Mouse (Mus musculus): ENCODE results near the gene Shb. TPM values are rescaled to one million over a fixed set of nuclear protein-coding genes. Genes with fewer than 3 reads are reported as not detected.
"Not testable (repeated sequence)": the region's sequence is repeated elsewhere in the genome, so short reads cannot be mapped to it uniquely, and the experiment has no call there.

Gene Shb
- polyA plus RNA-seq, 1 experiment from 2014 or later, result 11.1 TPM

DNA sequence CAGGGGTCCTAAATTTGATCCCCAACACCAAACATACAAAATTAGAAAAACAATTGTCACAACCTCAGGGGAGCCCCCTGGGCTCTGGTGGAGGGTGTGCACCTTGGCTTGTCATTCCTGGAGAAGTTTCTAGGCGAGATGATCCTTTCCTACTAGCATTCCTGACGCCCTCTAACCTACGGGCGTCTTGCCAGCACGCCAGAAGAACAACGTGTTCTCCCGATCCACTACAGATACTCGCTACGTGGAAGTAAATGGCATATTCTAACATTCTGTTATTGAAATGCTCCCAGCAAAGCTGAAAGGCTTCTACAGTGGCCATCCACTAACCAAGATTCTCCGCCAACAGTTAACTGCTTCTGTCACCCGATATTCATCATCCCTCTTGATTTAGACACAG, 139.7 kb downstream of the Shb start:
- no peak overlapping the region for H3K27ac ChIP-seq (ENCODE audit: low read depth, low read length)
- no peak for ATAC-seq (replicated peaks; ENCODE audit: insufficient number of reproducible peaks, low FRiP score, low TSS enrichment)

GRCm38 (mm10) chr4:45392099-45392498, 140.2 kb downstream of the Shb start:
- H3K36me3 ChIP-seq (ENCODE audit: control insufficient read depth, insufficient read depth, low read length), result peaks cover 3% of the 10 kb centered on the region; the same call in 1 of the 2 replicates
- H3K9me3 ChIP-seq (replicated peaks; ENCODE audit: control insufficient read depth, low read length), result no peaks in the 10 kb centered on the region
- no peaks in the 10 kb centered on the region for H3K4me1 ChIP-seq (ENCODE audit: control insufficient read depth, insufficient read depth, low read length)
- 64% methylated on average over 4 of the region's 4 CpGs for WGBS (ENCODE audit: insufficient replicate concordance)
- H3K4me2 ChIP-seq, result no peak overlapping the region
- no peak overlapping the region for H3K9ac ChIP-seq (ENCODE audit: low read depth, low read length)
- ATAC-seq (replicated peaks; ENCODE audit: insufficient number of reproducible peaks, low FRiP score, low TSS enrichment), result no peak
- no peak overlapping the region for H3K27ac ChIP-seq (ENCODE audit: low read depth, low read length)
- no peaks in the 10 kb centered on the region for H3K27me3 ChIP-seq (ENCODE audit: control insufficient read depth, insufficient read depth, low read length)
- H3K4me3 ChIP-seq (ENCODE audit: low read depth, low read length), result no peak overlapping the region

More for the DNA sequence above, 139.7 kb downstream of the Shb start:
- Histone ChIP-seq H3K9ac (ENCODE audit: low read depth, low read length) (no peak overlapping the region), H3K9me3 (replicated peaks; ENCODE audit: control insufficient read depth, low read length) (no peaks in the 10 kb centered on the region), H3K27me3 (ENCODE audit: control insufficient read depth, insufficient read depth, low read length) (no peaks in the 10 kb centered on the region), H3K36me3 (ENCODE audit: control insufficient read depth, insufficient read depth, low read length) (peaks cover 3% of the 10 kb centered on the region; the same call in 1 of the 2 replicates), H3K4me3 (ENCODE audit: low read depth, low read length) (no peak overlapping the region), H3K4me2 (no peak overlapping the region), H3K4me1 (ENCODE audit: control insufficient read depth, insufficient read depth, low read length) (no peaks in the 10 kb centered on the region)
- WGBS (ENCODE audit: insufficient replicate concordance), result 64% methylated on average over 11 of the region's 11 CpGs

GRCm38 (mm10) chr4:45387296-45387695, 145.0 kb downstream of the Shb start:
- not testable (repeated sequence) for H3K4me1 ChIP-seq (ENCODE audit: control insufficient read depth, insufficient read depth, low read length); ATAC-seq (replicated peaks; ENCODE audit: insufficient number of reproducible peaks, low FRiP score, low TSS enrichment); H3K27ac ChIP-seq (ENCODE audit: low read depth, low read length); H3K9me3 ChIP-seq (replicated peaks; ENCODE audit: control insufficient read depth, low read length); H3K4me3 ChIP-seq (ENCODE audit: low read depth, low read length); H3K4me2 ChIP-seq; H3K27me3 ChIP-seq (ENCODE audit: control insufficient read depth, insufficient read depth, low read length); H3K36me3 ChIP-seq (ENCODE audit: control insufficient read depth, insufficient read depth, low read length); H3K9ac ChIP-seq (ENCODE audit: low read depth, low read length)
- 90% methylated on average over 5 of the region's 5 CpGs for WGBS (ENCODE audit: insufficient replicate concordance)

GRCm38 (mm10) chr4:45382133-45382532, 150.1 kb downstream of the Shb start:
- H3K36me3 ChIP-seq (ENCODE audit: control insufficient read depth, insufficient read depth, low read length); H3K4me1 ChIP-seq (ENCODE audit: control insufficient read depth, insufficient read depth, low read length); H3K27ac ChIP-seq (ENCODE audit: low read depth, low read length); ATAC-seq (replicated peaks; ENCODE audit: insufficient number of reproducible peaks, low FRiP score, low TSS enrichment); H3K4me3 ChIP-seq (ENCODE audit: low read depth, low read length); H3K9ac ChIP-seq (ENCODE audit: low read depth, low read length); H3K9me3 ChIP-seq (replicated peaks; ENCODE audit: control insufficient read depth, low read length); H3K27me3 ChIP-seq (ENCODE audit: control insufficient read depth, insufficient read depth, low read length); H3K4me2 ChIP-seq: not testable (repeated sequence)
- WGBS (ENCODE audit: insufficient replicate concordance), result 62% methylated on average over 2 of the region's 2 CpGs

DNA sequence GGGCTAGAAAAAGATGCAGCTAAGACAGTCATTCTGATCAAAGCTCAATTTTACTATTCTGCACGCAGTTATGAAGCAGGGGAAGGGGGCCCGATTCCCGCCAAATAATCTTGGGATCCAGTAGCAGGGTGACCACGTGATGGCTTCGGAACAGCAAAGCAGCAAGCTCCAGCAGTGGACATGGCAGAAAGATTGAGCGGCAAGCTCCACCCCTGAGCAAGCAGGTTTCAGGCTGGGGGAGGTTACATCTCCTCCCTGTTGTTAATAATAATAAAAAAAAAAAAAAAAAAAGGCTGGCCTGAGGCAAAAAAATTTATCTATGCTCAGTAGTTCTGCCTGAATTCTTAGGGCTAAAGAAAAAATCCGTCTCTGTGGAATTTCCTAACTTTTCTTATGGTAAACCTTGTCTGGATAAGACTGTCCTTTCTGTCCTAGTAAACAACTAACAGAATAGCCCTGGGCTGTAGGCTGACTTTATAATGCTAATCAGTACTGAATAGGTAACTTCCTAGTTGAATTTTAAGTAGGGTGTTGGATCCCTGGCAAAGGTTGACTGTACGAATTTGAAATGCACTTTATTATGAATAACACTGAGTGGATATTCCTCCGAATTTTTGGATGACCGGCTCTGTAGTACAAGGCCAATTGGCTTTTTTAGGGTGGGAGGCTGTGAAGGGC, 151.2 kb downstream of the Shb start:
- not testable (repeated sequence) for H3K27ac ChIP-seq (ENCODE audit: low read depth, low read length); H3K4me1 ChIP-seq (ENCODE audit: control insufficient read depth, insufficient read depth, low read length); H3K9me3 ChIP-seq (replicated peaks; ENCODE audit: control insufficient read depth, low read length); ATAC-seq (replicated peaks; ENCODE audit: insufficient number of reproducible peaks, low FRiP score, low TSS enrichment); H3K27me3 ChIP-seq (ENCODE audit: control insufficient read depth, insufficient read depth, low read length); H3K4me3 ChIP-seq (ENCODE audit: low read depth, low read length); H3K4me2 ChIP-seq; H3K9ac ChIP-seq (ENCODE audit: low read depth, low read length); H3K36me3 ChIP-seq (ENCODE audit: control insufficient read depth, insufficient read depth, low read length)
- 86% methylated on average over 10 of the region's 10 CpGs for WGBS (ENCODE audit: insufficient replicate concordance)

DNA sequence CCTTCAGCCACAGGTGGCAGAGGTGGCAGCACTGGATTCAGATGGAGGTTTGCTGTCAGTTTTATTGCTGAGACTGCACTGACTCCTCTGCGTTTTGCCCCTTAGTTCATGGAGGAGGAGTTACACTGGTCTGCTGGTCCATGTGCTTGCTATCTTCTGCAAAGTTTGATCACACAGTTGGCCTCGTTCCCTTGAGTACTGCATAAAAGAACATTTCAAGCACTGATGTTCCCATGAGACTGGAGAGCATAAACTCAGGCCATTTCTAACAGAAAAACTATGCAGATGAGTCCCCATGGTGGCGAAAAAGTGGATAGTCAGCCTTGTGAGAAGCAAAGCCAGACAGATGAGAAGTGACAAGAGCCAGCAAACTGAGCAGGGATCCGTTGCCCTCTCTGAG, 155.7 kb downstream of the Shb start:
- no peak for ATAC-seq (replicated peaks; ENCODE audit: insufficient number of reproducible peaks, low FRiP score, low TSS enrichment)
- Histone ChIP-seq H3K9ac (ENCODE audit: low read depth, low read length) (no peak overlapping the region), H3K4me3 (ENCODE audit: low read depth, low read length) (no peak overlapping the region), H3K27ac (ENCODE audit: low read depth, low read length) (no peak overlapping the region), H3K27me3 (ENCODE audit: control insufficient read depth, insufficient read depth, low read length) (no peaks in the 10 kb centered on the region), H3K4me2 (no peak overlapping the region), H3K4me1 (ENCODE audit: control insufficient read depth, insufficient read depth, low read length) (no peaks in the 10 kb centered on the region), H3K36me3 (ENCODE audit: control insufficient read depth, insufficient read depth, low read length) (peaks cover 22% of the 10 kb centered on the region), H3K9me3 (replicated peaks; ENCODE audit: control insufficient read depth, low read length) (no peaks in the 10 kb centered on the region)
- WGBS (ENCODE audit: insufficient replicate concordance), result 80% methylated on average over 4 of the region's 4 CpGs

DNA sequence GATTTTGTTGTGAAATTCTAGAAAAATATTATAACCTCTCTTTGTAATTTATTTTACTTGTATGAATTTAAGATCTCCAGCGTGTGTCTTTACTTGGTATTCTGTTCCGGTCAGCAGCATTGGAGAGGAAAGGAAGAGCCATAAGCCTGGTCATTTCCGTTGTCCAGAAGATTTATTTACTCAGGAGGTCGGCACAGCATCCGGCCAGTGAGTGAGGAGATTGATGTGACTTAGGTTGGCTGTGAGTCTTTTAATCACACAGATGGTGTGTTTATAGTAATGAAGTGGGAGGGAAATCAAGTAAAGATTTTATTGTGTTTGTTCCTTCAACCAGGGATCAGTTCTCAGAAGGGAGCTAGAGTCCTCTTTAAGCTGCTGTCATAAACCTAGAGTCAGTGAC, 157.4 kb downstream of the Shb start:
- H3K36me3 ChIP-seq (ENCODE audit: control insufficient read depth, insufficient read depth, low read length), result peaks cover 25% of the 10 kb centered on the region
- WGBS (ENCODE audit: insufficient replicate concordance), result 83% methylated on average over 5 of the region's 5 CpGs

More for the DNA sequence above, 157.4 kb downstream of the Shb start:
- Histone ChIP-seq H3K27me3 (ENCODE audit: control insufficient read depth, insufficient read depth, low read length) (no peaks in the 10 kb centered on the region), H3K4me2 (no peak overlapping the region), H3K4me1 (ENCODE audit: control insufficient read depth, insufficient read depth, low read length) (no peaks in the 10 kb centered on the region), H3K27ac (ENCODE audit: low read depth, low read length) (no peak overlapping the region), H3K4me3 (ENCODE audit: low read depth, low read length) (no peak overlapping the region), H3K9me3 (replicated peaks; ENCODE audit: control insufficient read depth, low read length) (no peaks in the 10 kb centered on the region), H3K9ac (ENCODE audit: low read depth, low read length) (no peak overlapping the region)
- ATAC-seq (replicated peaks; ENCODE audit: insufficient number of reproducible peaks, low FRiP score, low TSS enrichment), result no peak

Small RNA genes lying within 50 kb of the gene (microRNA-seq; reads per million reads assigned to microRNA genes)
- gene Gm22518 (ENCODE audit: borderline number of aligned reads), result 0.34 reads per million
- gene Gm25692 (ENCODE audit: borderline number of aligned reads), result not detected

Other genes starting within 250 kb of the Shb start
- 13.3 and 14.0 TPM in 2 replicates for gene Trmt10b, start 235.3 kb downstream of the Shb start, polyA plus RNA-seq (2014; fragmentation: Nextera tagmentation; extraction: Ambion mirVana)
- gene Dcaf10, start 190.4 kb downstream of the Shb start, polyA plus RNA-seq (2014; fragmentation: Nextera tagmentation; extraction: Ambion mirVana), result 10.6 and 12.4 TPM in 2 replicates
- 43.1 and 49.7 TPM in 2 replicates for gene Exosc3, start 189.7 kb downstream of the Shb start, polyA plus RNA-seq (2014; fragmentation: Nextera tagmentation; extraction: Ambion mirVana)
- gene Slc25a51, start 123.7 kb downstream of the Shb start, polyA plus RNA-seq (2014; fragmentation: Nextera tagmentation; extraction: Ambion mirVana), result 60.7 and 73.4 TPM in 2 replicates